Mouse (Mus musculus) left cerebral cortex, adult 9 months (tissue): ENCODE data around the gene Amotl2.
"Not testable (repeated sequence)": the region's sequence is repeated elsewhere in the genome, so short reads cannot be mapped to it uniquely, and the experiment has no call there.

Source experiments
- DNase-seq, 2 experiments: peaks; one replicate each; pipeline ENCODE4 v3.0.0; 2022; ENCODE audit warnings: low spot score in 2 of 2

Gene Amotl2

DNA sequence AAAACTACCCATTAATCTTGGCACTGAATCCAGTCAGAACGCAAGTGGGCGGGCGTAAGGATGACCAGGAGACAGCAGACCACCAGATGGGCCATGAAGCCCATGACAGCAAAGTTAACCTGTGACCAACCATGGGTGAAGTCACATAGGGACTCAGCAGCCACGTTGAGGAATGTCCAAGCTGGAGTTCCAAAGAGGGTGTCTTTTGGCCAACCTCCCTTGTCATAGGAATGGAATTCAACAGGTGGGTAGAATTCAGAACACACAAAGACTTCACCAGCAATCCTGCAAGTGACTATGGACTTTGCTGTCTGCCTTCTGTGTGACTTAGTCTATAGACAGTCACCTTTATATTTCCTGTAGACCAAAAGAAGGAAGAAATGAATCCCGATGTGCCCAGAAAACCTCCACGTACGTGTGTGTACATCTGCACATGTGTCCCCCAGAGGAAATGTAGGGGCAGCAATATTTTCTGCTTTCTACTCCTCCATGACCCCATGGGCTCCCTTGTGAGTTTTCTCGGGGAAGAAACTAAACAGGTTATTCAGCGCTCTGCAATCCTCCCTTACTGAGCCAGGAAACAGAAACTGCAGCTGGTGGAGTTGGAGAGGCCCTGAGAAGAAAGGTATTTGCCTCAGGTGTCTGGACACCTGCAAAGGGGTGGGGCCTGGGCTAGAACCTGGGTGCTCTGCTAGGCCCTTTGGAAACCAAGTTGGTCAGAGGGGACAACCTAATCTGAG is 17.7 kb downstream of the Amotl2 start:
- DNase-seq = no peak

DNA sequence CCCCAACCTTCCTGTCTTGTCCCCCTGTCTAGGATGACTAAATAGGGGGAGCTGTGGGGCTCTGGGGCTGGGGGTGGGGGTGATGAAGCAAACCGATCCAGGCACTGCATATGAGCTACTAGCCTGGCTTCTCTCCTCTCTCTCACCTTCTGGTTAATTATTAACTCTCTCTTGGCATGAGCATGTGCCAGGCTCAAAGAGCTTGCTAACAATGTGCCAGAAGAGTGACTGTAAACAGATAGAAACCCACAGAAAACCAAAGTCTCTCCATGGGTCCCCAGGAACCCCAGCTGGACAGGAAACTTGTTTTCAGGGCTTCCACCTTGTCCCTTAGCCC is 18.2 kb downstream of the Amotl2 start:
- DNase-seq = no peak

DNA sequence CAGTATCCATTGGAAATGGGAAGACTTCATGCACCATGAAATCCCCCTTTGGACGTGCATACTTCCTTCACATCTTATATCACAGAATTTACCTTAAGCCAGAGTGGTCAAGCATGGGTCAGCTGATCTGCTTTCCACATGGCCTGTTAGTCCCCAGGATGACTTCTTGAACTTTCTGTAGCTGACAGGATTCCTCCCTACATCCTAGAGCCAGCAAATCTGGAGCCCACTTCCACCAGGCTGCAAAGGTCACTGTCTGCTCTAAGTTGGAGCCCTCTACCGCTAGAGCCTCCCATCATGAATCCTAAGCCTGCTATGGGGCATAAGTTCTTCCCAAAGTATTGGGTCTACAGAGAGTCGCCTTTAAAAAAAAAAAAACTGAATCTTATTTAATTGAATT is 18.8 kb downstream of the Amotl2 start:
- no peak for DNase-seq

DNA sequence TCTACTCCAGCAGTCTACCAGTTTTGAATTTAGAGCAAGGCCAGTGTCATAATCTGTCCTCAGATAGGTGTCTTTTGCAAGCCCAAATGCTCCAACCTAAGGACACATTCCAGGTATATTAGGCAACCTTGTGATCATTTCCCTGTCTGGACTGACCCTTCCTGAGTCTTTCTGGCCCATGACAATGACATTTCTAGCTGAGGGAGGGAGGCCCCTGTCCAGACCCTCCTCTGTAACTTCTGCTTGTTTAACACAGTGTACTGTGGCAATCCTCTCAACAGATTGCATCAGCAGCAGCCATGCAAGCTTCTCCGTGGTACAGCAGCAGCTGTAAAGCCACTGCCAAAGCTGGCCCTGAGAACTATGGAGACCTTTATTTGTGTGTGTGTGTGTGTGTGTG is 19.5 kb downstream of the Amotl2 start:
- no peak for DNase-seq

DNA sequence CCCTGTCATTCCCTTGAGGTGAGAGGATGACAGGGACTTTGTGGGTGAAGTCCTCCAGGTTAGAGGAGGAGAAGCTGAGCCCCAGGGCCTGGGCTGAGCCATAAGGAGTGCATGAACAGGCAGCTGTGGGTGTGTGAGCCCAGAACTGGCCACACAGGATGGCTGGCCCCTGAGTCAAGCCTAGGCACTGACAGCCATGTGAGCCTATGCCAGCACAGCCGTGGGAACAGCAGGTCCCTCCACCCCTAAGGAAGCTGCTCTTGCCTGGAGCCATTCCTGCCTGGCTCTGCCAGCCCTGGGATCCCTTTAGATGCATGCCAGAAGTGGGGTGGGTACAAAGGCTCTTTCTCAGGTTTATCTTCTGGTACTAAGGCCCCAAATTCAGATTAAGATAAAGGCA is 20.9 kb downstream of the Amotl2 start:
- no peak for DNase-seq

DNA sequence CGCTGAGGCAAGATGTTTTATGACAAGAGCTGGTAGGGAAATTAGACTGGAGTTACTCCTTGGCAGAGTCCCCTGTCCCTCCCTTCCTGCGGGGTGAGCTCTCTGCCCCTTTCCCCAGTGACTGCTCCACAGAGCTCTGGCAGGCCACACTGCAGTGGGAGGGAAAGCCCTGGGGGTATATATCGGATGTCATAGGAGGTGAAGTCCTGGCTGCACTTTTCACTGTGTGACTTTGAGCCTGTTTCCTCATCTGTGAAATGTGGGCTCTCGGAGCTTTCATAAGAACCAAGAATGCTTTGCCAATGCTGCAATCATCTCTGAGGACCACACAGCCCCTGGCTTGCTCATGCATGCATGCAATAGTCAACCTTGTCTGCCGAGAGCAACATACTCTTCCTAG is 30.3 kb downstream of the Amotl2 start:
- DNase-seq = no peak

DNA sequence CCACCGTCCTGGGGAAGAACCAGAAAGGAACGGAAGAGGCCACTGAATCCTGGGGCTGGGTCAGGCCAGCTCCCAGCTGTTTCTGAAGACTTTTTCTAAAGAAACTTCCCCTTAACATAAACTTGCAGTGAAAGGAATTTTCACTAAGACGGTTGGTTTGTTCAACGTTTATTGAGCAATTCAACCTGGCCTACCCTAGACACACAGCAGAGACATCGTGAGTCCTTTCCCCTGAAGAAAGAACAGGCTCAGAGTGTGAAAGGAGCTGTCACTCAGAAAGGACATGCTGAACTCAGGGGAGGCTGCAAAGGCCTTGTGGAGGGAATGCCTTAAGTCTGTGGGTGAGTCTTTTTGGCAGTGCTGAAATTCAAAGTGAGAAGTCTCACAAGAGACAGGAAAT is 31.4 kb downstream of the Amotl2 start:
- no peak for DNase-seq

DNA sequence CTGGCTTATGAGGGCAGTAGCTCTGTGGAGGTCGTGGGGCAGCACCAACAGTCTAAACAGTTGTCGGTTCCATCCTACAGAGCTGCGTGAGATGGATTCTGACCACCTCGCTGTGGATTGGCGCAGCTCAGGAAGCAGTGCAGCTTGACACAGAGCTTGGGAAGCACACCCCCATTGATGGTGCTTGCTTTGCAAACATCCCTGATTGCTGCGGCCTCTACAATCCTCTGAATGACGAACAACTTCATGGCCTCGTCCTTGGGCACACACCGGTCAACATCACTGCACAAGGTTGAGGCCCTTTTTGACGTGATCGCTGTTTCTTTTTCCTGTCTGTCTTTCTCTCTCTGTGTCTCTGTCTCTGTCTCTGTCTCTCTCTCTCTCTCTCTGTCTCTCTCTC is 32.7 kb downstream of the Amotl2 start:
- no peak for DNase-seq

DNA sequence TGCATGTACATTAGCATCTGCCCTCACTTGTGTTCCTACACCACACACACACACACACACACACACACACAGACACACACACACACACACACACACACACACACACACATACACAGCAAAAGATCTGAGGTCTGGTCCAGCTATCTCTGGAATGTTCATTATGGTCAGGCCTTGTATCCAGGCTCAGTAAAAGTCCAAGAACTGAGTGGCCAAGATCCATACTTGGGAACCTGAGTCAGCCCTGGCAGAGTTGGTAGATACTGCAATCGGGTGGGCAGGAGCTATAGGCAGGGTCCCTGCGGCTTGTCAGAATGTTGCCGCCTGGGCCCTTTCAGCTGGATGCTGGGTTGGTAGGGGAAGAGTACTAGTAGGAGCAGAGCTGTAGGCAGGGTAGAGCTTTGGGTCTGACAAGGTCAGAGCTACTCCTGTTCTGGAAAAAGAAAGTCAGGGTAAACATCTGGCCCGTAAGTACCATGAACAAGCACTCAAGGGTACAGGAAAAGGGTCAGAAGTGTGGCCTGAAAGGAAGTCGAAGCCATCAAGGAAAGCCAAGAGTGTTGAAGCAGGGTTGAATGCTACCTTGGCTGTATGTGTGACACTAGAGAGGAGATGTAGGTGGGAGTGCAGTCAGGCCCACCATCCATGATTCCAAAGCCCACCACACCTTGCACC is 35.3 kb downstream of the Amotl2 start:
- no peak for DNase-seq

DNA sequence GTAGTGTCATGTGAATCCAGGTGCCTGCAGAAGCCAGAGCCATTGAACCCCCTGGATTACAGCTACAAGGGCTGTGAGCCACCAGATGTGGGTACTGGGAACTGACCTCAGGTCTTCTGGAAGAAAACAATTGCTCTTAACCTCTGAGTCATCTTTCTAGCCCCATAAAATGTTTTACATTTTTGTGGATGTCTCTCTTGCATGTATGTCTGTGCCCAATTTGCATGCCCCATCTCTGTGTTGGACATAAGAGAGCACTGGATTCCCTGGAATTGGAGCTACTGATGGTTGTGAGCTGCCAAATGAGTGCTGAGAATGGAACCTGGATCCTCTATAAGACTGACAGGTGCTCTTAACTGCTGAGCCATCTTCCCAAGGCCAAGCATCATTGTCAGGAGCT is 36.8 kb downstream of the Amotl2 start:
- no peak for DNase-seq

DNA sequence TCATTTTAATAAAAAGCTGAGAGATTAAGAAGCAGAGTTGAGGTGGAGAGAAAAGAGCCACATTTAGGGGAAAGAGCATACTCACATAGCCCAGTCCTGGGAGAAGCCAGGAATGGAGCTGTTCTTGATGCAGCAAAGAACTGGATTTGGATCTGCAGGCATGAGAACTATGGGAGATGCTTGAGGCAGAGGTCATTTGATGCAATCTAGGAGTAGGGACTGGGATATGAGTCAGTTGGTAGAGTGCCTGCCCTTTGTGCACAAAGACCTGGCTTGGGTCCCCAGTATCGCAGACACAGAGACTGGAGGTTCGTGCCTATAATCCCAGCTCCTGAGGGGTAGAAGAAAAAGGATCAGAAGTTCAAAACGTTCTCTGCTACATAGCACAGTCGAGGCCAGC is 38.7 kb downstream of the Amotl2 start:
- DNase-seq = no peak

DNA sequence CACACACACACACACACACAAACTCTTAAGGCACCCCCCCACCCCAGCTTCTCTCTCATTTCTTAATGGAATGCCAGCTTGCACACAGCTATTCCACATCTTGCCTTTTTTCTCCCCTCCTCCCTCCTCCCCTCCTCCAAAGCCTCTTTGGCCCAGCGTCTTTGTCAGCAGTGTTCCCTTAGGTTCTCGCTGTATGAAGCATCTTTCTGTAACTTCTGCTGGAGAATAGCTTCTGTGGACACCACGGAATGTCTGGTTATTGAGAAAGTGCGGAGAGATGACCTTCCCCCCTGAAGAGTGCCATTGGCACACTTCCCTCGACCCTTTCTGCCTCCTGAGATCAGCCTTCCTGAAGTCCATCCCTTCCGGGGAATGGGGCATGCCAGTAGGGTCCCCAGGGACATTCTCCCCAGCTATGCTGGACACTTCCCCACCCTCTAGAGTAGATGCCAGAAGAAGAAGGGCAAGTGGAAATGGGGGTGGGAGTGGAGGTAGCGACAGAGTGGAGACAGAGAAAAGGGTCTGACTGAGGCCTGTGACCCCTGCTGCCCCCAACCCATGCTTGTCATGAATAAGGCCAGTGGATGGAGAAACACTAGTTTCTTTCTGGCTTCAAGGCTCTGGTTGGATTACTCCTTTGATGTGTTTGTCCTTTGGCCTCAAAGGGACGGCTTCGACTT is 39.3 kb downstream of the Amotl2 start:
- no peak for DNase-seq

DNA sequence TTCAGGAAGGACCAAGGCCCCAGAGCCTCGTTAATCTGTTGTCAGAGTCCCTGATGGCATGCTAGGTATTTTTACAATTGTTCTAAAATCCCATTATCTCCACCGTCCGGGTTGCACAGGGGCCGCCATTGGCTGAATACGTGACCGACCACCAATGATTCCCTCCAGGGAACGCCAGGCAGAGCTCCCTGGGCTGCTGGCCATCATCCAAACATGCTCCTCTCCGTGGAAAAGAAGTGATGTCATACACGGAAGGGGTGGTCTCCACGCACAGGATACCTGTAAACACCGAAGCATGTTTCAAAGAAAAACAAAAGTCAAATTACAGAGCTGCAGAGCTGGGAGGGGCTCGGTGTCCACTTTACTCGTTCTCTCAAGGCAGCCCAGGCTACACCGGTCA is 39.9 kb downstream of the Amotl2 start:
- DNase-seq = no peak

DNA sequence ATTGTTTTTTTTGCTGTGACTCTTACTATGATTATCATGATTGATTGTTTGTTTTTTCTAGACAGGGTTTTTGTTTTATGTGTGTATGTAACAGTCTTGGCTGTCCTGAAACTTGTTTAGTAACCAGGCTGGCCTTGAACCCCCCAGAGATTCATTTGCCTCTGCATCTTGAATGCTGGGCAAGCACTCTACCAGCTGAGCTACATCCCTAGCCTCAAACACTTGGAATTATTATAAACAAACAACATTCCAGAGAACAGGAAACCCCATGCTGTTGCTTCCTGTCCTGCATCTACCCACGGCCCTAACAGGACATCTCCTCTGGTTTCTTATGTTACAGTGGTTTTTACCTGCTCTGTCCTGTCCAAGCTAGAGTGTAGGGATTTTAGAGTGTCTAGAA is 42.4 kb downstream of the Amotl2 start:
- no peak for DNase-seq

DNA sequence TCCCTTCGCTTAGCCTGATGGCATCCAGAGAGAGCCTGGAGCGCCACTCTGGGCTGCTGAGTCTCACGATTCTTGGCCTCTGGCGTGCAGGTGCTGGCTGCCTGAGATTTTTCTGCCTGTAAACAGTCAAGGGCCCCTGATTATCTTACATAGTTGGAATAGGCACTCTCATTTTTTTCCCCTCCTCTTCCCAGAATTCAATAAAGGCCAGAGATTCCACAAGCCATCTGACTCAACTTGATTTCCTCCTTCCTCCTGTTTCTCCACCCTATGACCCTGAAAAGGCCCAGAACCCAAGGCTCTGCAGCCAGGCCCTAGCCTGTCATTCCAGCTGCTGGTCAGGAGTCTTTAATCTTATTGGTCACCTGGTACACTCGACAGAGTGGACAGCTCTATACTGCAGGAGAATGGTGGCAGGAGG is 43.1 kb downstream of the Amotl2 start:
- DNase-seq = no peak

DNA sequence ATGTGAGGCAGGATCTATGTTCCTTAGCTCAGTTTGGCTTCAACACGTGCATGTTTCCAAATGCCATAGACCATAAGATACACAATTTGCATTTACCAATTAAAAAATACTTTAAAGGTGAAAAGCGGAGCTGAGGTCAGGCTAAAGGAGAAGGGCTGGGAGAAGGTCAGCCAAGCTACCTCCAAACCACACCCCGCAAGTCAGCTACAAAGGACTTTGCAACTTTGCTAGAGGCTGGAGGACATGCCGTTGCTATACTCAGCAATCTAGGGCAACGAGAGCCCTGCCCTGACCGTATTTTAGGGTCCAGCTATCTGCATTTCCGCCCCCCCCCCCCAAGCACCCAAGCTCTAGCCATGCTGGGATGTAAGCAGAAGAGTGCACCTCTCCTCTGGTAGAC is 45.1 kb downstream of the Amotl2 start:
- DNase-seq = no peak

DNA sequence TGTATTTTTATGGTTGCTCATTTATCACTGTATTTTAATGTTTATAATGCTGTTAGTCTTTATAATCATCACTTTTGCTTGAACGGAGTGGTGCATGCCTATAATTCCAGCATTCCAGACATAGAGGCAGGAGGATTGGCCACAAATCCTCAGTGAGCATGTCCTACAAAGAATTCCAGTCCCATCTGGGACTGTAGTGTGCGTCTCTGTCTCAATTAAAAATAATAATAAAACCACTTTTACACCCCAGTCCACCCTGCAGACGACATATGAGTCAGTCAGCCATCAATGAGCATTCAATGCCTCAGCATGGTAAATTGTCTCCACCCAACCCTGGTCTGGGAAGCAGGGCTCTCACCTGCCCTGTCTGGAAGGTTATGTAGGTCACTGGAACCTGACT is 46.4 kb downstream of the Amotl2 start:
- DNase-seq = no peak

DNA sequence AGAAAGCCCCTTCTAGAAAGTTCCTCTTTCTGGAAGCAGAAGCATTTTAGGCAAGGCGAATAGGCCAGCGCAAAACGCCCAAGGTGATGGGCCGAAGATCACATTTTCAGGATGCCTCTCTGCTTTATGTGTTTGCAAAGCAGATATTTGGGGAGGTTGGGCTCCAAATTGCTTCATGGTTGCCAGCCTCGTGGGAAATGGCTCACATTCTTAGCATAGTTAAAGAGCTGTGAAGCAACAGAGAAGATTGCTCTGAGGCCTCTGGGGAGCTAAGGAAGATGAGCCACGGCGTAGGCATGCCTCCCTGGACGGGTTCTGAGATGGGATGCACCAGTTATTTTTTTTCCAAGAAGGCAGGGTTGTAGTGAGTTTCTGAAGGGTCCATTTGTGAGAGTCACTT is 47.0 kb downstream of the Amotl2 start:
- DNase-seq = no peak

DNA sequence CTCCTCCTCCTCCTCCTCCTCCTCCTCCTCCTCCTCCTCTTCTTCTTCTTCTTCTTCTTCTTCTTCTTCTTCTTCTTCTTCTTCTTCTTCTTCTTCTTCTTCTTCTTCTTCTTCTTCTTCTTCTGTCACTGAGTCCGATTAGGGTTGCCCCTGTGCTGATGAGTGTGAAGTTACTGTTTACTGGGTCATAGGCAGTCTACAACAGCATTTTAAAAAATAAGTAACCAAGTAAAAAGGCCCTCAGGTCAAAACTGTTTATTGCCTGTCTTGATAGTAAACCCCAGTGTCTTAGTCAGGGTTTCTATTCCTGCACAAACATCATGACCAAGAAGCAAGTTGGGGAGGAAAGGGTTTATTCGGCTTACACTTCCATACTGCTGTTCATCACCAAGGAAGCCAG is 48.1 kb downstream of the Amotl2 start:
- DNase-seq = not testable (repeated sequence)

DNA sequence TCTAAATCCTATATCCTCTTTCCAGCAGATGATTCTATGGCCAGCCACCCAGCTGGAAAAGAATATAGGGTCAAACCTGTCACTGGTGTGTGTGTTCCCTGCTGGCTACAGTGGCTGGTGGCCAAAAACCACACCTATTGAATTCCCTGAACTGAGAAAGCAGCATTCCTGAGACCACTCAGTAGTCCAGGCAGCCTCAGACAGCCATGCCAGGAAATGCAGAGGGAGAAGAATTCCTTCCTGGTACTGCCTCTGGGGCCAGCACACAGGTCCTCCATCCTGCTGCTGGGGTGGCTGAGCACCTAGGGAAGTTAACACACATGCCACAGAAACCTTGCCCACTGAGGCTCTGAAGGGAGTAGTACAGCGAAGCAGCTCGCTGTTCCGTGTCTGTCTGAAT is 50.3 kb downstream of the Amotl2 start:
- no peak for DNase-seq

DNA sequence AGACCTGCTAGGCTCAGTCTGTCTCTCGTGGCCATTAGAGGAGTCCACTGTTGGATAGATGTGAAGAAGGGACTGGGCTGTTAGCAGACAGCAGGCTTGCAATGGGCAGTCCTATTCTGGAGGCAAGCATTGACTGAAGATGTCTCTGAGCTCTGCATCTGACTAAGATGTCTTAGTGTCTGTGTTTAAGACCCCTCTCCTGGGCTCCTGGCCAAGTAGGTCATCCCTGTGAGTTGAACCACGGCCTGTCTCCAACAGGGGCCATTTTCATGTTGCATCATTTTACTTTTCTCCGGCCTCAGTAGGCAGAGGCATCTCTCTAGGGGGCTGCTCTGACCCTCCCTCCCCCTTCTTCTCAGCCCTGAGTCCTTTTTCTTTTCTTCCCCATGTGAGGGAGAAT is 52.8 kb downstream of the Amotl2 start:
- DNase-seq = no peak

DNA sequence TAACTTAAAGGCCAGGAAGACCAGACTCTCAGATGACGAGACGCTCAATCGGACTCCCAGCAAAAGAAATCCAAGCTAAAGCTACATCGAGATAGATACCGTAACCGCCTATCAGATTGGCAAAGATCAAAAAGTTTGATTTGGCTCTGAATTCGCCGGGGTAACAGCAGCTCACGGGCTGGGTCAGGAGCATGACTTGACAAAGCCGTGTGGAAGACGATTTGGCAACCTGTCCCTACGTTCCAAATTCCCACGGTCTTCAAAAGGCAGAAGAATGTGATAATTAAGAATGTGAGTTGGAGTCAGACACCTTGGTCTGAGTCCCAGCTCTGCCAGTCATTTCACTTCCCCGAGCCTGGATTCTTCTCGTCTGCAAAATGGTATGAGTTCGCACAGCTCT is 53.7 kb downstream of the Amotl2 start:
- DNase-seq = no peak

DNA sequence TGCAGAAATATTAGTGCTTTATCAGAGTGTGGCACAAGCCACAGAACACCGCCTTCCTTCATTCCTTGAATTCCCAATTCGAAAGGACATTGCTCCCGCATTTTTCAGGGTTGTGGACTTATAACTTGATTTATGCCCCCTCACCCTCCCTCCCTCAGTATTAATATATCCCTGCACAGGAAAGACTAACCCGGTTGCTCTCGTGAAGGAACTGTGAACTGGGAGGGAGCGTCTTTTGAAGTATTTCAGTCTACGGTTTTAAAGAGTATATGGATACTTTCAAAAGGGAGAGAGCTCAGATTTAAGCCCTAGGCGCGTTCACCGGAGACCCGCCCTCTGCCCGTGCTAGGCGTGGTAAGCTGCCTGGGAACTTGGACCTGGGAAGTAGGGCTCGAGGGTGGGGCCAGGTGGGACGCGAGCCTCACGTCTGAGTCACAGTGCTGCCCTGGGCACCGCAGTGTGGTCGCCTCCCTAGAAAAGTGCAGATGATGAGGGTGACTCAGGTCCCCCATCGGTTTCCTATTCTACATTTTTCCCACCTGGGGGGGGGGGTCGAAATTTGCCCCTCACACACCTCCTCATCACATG is 54.9 kb downstream of the Amotl2 start:
- DNase-seq = no peak
